Mouse (Mus musculus) cortical plate, adult 2 months (tissue): ENCODE data around the gene Vipr2.

Experiments
- CTCF ChIP-seq: fragments of 200-500 bp; IDR thresholded peaks from 2 replicates; pipeline ENCODE4 v1.5.1; 2011; ENCODE audit warnings: mild to moderate bottlenecking, control low read depth, low read length; ENCODE audit not compliant: insufficient read depth; ENCODE audit errors: extremely low read depth
- POLR2A ChIP-seq: fragments of 200-500 bp; IDR thresholded peaks from 2 replicates; pipeline ENCODE4 v1.6.1; 2011; ENCODE audit warnings: mild to moderate bottlenecking, low read length, control low read depth; ENCODE audit not compliant: insufficient read depth; ENCODE audit errors: extremely low read depth

GRCm38 (mm10) chr12:116117352-116117929, 39.9 kb downstream of the Vipr2 start:
- TF ChIP-seq CTCF (no peak), POLR2A (no peak)
